Mouse (Mus musculus): ENCODE measurements around the gene Lmna.

DNA sequence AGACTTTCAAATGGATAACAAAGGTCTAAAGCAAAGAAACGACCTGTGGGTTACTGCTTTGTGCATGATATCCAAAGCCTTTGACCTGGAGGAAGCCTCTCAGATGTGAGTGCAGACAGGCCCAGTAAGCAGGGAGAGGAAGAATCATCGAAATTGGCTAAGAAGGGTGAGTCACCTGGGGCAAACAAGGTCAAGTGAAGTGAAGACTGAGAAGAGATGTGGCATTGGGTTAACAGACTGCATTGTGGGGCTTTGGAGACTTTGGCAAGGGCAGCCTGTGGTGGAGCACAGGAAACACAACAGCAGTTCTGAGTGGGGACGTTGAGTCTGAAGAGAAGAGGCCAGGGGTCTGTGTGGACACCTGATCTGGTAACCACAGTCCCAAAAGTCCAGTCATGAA lies 45.3 kb downstream of the Lmna start:
- TF ChIP-seq CTCF (IDR thresholded peaks at IDR 0.05; ENCODE audit: low read depth) (no peak), EP300 (optimal IDR thresholded peaks at IDR 0.05) (no peak)

Measured in stomach, postnatal 0 days (tissue).